9 mouse cellular contexts compared by ENCODE assay signal in the genomic region with DNA sequence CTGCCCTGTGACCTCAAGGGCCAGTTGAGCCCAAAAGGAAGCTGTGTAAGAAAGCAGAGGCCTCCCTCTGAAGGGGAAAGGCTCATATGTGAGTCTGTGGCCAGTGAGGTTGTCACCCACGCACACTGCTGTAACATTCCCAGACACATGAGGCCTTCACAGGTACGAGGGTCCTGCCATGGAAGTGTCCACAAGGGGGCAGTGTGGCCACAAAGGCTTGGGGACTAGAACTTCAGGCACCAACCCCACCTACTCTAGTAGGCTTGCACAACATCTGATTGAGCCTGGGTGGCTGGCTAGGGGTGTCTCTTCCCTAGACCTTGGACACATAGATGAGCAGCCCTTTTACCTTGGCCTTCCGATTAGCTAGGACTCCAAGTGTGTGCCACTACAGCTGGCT. TPM values are rescaled to one million over a fixed set of nuclear protein-coding genes. Genes with fewer than 3 reads are reported as not detected.
DNase-seq lines count a peak whose midpoint lies in the region; ATAC-seq lines count a peak whose summit lies in the region.
"Had no signal": no experiment of that assay in that cellular context is flagged by ENCODE, and none has a peak within 500 bp of the region (broad histone marks: within the 10 kb centered on the region; RNA-seq: fewer than 3 reads in every experiment).

No protein-coding gene starts in this region.

- H3K27ac ChIP-seq in heart, embryonic 11.5 days (ENCODE audit: low read depth, low read length) = no peak overlapping the region

- H3K9me3 ChIP-seq in heart, embryonic 11.5 days (replicated peaks; ENCODE audit: control insufficient read depth, low read length) = no peaks in the 10 kb centered on the region

- H3K4me1 ChIP-seq in heart, embryonic 11.5 days (ENCODE audit: control insufficient read depth, insufficient read depth, low read length) = peaks cover 19% of the 10 kb centered on the region

- peak; percentile 85 to 91 for DNase-seq in heart, adult 18-20 months
- peak; percentile 87 to 92 for DNase-seq in adrenal gland, adult 18-20 months (ENCODE audit: low spot score in 2 of 2)
- DNase-seq in embryo, embryonic 11 days = peak; percentile 76
- DNase-seq in heart, postnatal 14 days = peak; percentile 85 to 87
- DNase-seq in left cerebral cortex, postnatal 14 days (ENCODE audit: low spot score in 2 of 2) = peak; percentile 48 to 78
- DNase-seq in monocyte, adult 2 months (ENCODE audit: low read depth in 1 of 2, low spot score in 2 of 2) = peak; percentile 49 to 57
- DNase-seq in splenic B cell, adult 2 months (ENCODE audit: low read depth, low spot score) = peak; percentile 92

- intact Hi-C loops in heart, postnatal 14 days (cut with DNase I) = loop anchor here (2.0 kb wide), 1 partner anchor 127 kb away; no protein-coding TSS in a partner anchor
- intact Hi-C loops in left cerebral cortex, postnatal 14 days (cut with DNase I) = loop anchor here (2.0 kb wide), 1 partner anchor 125 kb away; no protein-coding TSS in a partner anchor

- H3K36me3 ChIP-seq in heart, embryonic 11.5 days (ENCODE audit: control insufficient read depth, insufficient read depth, low read length) = no peaks in the 10 kb centered on the region
- H3K36me3 ChIP-seq in splenic B cell, adult 2 months (ENCODE audit: control insufficient read depth, insufficient read depth, low read length, poor library complexity, severe bottlenecking) = no peaks in the 10 kb centered on the region

- no peak overlapping the region for H3K4me3 ChIP-seq in heart, embryonic 11.5 days (ENCODE audit: low read depth, low read length)
- H3K4me3 ChIP-seq: myocyte had no signal

- H3K27me3 ChIP-seq in heart, embryonic 11.5 days (ENCODE audit: control insufficient read depth, insufficient read depth, low read length) = no peaks in the 10 kb centered on the region
- H3K27me3 ChIP-seq in splenic B cell, adult 2 months (ENCODE audit: control insufficient read depth, insufficient read depth, low read length, poor library complexity, severe bottlenecking) = no peaks in the 10 kb centered on the region

- no peak overlapping the region for H3K4me2 ChIP-seq in heart, embryonic 11.5 days

- WGBS in heart, embryonic 11.5 days (ENCODE audit: insufficient replicate concordance) = 23% methylated on average over 3 of the region's 3 CpGs

- no peak for ATAC-seq in heart, embryonic 11.5 days (replicated peaks; ENCODE audit: insufficient number of reproducible peaks, low FRiP score, low TSS enrichment)

- no peak overlapping the region for H3K9ac ChIP-seq in heart, embryonic 11.5 days (ENCODE audit: low read depth, low read length)

RNA-seq across cellular contexts. Expression of a gene that starts 4.1 kb away (rescaled TPM):
- total RNA-seq in heart, adult 18-20 months (2021) = 1 to 10 TPM; 5.7 to 5.9 TPM
- polyA plus RNA-seq in heart, embryonic 11.5 days (2014; fragmentation: Nextera tagmentation; extraction: Ambion mirVana) = 12.7 and 14.2 TPM in 2 replicates
- total RNA-seq in adrenal gland, adult 18-20 months (2021) = 10 to 100 TPM; 14.9 to 18.3 TPM
- total RNA-seq in heart, postnatal 14 days (2021) = 1 to 10 TPM; 6.4 to 8.3 TPM
- total RNA-seq in left cerebral cortex, postnatal 14 days (2021) = 10 to 100 TPM in 1 of 2 experiments, 1 to 10 TPM in 1; 9.2 to 11.7 TPM

RNA-seq across cellular contexts. Expression of a gene that starts 7.7 kb away (rescaled TPM):
- total RNA-seq in heart, adult 18-20 months (2021) = 1 to 10 TPM; 2.6 to 3.2 TPM
- polyA plus RNA-seq in heart, embryonic 11.5 days (2014; fragmentation: Nextera tagmentation; extraction: Ambion mirVana) = 4.2 and 5.2 TPM in 2 replicates
- 10 to 100 TPM; 16.9 to 20.9 TPM for total RNA-seq in adrenal gland, adult 18-20 months (2021)
- 1 to 10 TPM; 3.8 to 4.6 TPM for total RNA-seq in heart, postnatal 14 days (2021)
- total RNA-seq in left cerebral cortex, postnatal 14 days (2021) = 1 to 10 TPM; 2.8 to 4.6 TPM

RNA-seq across cellular contexts. Expression of a gene that starts 55.6 kb away (rescaled TPM):
- total RNA-seq in heart, adult 18-20 months (2021) = 100 to 1,000 TPM; 124 to 133 TPM
- 166 and 173 TPM in 2 replicates for polyA plus RNA-seq in heart, embryonic 11.5 days (2014; fragmentation: Nextera tagmentation; extraction: Ambion mirVana)
- 100 to 1,000 TPM; 127 to 136 TPM for total RNA-seq in adrenal gland, adult 18-20 months (2021)
- 100 to 1,000 TPM; 149 to 154 TPM for total RNA-seq in heart, postnatal 14 days (2021)
- 100 to 1,000 TPM; 361 to 367 TPM for total RNA-seq in left cerebral cortex, postnatal 14 days (2021)
